Comparison of ENCODE assay signal across 11 mouse cellular contexts in the genomic region with DNA sequence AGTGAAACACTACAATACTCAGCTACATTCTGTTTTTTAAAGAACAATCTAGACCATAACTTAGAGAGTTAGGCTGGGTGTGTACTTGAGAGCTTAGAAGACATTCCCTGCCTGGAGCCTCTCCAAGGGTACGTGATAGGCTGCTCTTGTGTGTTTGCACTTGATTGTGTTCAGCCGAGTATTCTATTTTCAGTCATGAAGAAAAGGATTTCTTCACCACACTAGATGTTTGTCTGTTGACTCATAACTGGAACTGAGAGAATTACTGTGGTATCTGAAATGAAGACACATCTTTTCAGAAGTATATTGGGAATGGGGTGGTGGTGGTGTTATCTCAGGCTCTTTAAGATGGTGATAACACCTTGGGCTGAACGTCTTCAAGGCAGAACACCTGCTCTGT.
DNase-seq lines count a peak whose midpoint lies in the region; ATAC-seq and TF ChIP-seq lines count a peak whose summit lies in the region.
"Had no signal": no experiment of that assay in that cellular context is flagged by ENCODE, and none has a peak within 500 bp of the region (broad histone marks: within the 10 kb centered on the region; RNA-seq: fewer than 3 reads in every experiment).

No protein-coding gene starts in this region.

- DNase-seq in 3T3-L1 (ENCODE audit: low read depth, low spot score) (peak; percentile 93), CH12.LX (ENCODE audit: extremely low read depth) (peak; percentile 65)
- DNase-seq in heart, adult 18-20 months: peak; percentile 84 to 85
- DNase-seq in induced T-regulatory cell, adult 2 months (ENCODE audit: low read depth): peak; percentile 73
- DNase-seq in embryo, embryonic 10 days (ENCODE audit: low spot score): no peak
- no peak for DNase-seq in kidney, adult 11 months
- no peak for DNase-seq in midbrain, embryonic 11.5 days (ENCODE audit: low spot score, missing footprints)
- DNase-seq in midbrain, postnatal 0 days (ENCODE audit: low spot score): no peak
- DNase-seq: cerebellum, adult 8-10 months; thymus, postnatal 4 days had no signal

- H3K9me3 ChIP-seq in CH12.LX (replicated peaks; ENCODE audit: low read length): no peaks in the 10 kb centered on the region
- no peaks in the 10 kb centered on the region for H3K9me3 ChIP-seq in midbrain, embryonic 11.5 days (ENCODE audit: control insufficient read depth, low read length)
- no peaks in the 10 kb centered on the region for H3K9me3 ChIP-seq in midbrain, postnatal 0 days (ENCODE audit: low read length)
- H3K9me3 ChIP-seq: intestine, embryonic 15.5 days had no signal

- dilution Hi-C loops in CH12.LX (cut with MboI; ENCODE audit: extremely low pct_ligation_motif_present, extremely low pct_unique_long_range_greater_than_20kb, low sequenced_read_pairs): no loop called here

- H3K4me2 ChIP-seq in CH12.LX (ENCODE audit: insufficient read depth, low read depth, poor library complexity, severe bottlenecking): 0 out of 2 replicates have a peak overlapping the region, but pooled peaks have one; percentile 6
- no peak overlapping the region for H3K4me2 ChIP-seq in midbrain, embryonic 11.5 days
- H3K4me2 ChIP-seq in midbrain, postnatal 0 days (ENCODE audit: low read depth, low read length, poor library complexity, severe bottlenecking): no peak overlapping the region
- H3K4me2 ChIP-seq: intestine, embryonic 15.5 days had no signal

- no peak for ATAC-seq in midbrain, embryonic 11.5 days (ENCODE audit: low FRiP score)
- no peak for ATAC-seq in midbrain, postnatal 0 days (ENCODE audit: low FRiP score)
- ATAC-seq: intestine, embryonic 15.5 days had no signal

- H3K36me3 ChIP-seq in CH12.LX (replicated peaks in 1 of 2; ENCODE audit: control insufficient read depth in 1 of 2, insufficient read depth in 1 of 2, low read length in 1 of 2): peaks cover 0 to 30% of the 10 kb centered on the region in 2 experiments
- H3K36me3 ChIP-seq in midbrain, embryonic 11.5 days (ENCODE audit: control insufficient read depth, insufficient read depth, low read length): no peaks in the 10 kb centered on the region
- no peaks in the 10 kb centered on the region for H3K36me3 ChIP-seq in midbrain, postnatal 0 days (ENCODE audit: insufficient read depth, low read length)
- H3K36me3 ChIP-seq: intestine, embryonic 15.5 days had no signal

- peaks cover 11 to 56% of the 10 kb centered on the region in 2 experiments for H3K4me1 ChIP-seq in CH12.LX (ENCODE audit: control insufficient read depth in 1 of 2, insufficient read depth in 2 of 2)
- H3K4me1 ChIP-seq in midbrain, embryonic 11.5 days (ENCODE audit: control insufficient read depth, insufficient read depth, low read length): no peaks in the 10 kb centered on the region
- H3K4me1 ChIP-seq in midbrain, postnatal 0 days (ENCODE audit: insufficient read depth, low read length): no peaks in the 10 kb centered on the region; the same call in 1 of the 2 replicates

- H3K27me3 ChIP-seq in CH12.LX (replicated peaks): no peaks in the 10 kb centered on the region
- no peaks in the 10 kb centered on the region for H3K27me3 ChIP-seq in midbrain, embryonic 11.5 days (ENCODE audit: control insufficient read depth, insufficient read depth, low read length)
- H3K27me3 ChIP-seq in midbrain, postnatal 0 days (ENCODE audit: insufficient read depth, low read length): no peaks in the 10 kb centered on the region
- H3K27me3 ChIP-seq: intestine, embryonic 15.5 days had no signal

- no peak for TF ChIP-seq CTCF in CH12.LX (conservative IDR thresholded peaks at IDR 0.05 in 1 of 2, IDR thresholded peaks at IDR 0.05 in 1 of 2; ENCODE audit: low read depth in 2 of 2, low read length in 2 of 2)
- TF ChIP-seq CTCF in midbrain, postnatal 0 days (IDR thresholded peaks at IDR 0.05): no peak

- TF ChIP-seq EP300 in CH12.LX (IDR thresholded peaks at IDR 0.05; ENCODE audit: low read length): peak; percentile 84

- TF ChIP-seq RAD21 in CH12.LX (IDR thresholded peaks at IDR 0.05; ENCODE audit: low read depth, low read length): no peak

- no peak overlapping the region for H3K9ac ChIP-seq in CH12.LX (ENCODE audit: insufficient read depth, low read depth)
- no peak overlapping the region for H3K9ac ChIP-seq in midbrain, embryonic 11.5 days (ENCODE audit: low read length)
- no peak overlapping the region for H3K9ac ChIP-seq in midbrain, postnatal 0 days (replicated peaks; ENCODE audit: low read length, poor library complexity, severe bottlenecking)
- H3K9ac ChIP-seq: intestine, embryonic 15.5 days had no signal

- no peak for TF ChIP-seq POLR2A in CH12.LX (IDR thresholded peaks at IDR 0.05; ENCODE audit: low read depth, low read length)

- no peaks in the 10 kb centered on the region for H3K79me2 ChIP-seq in CH12.LX (replicated peaks; ENCODE audit: control insufficient read depth, extremely low read depth, insufficient read depth, poor library complexity, severe bottlenecking)

- H3K4me3 ChIP-seq in CH12.LX (replicated peaks in 1 of 3; ENCODE audit: low read depth in 2 of 3, low read length in 2 of 3, poor library complexity in 1 of 3): no peak overlapping the region
- H3K4me3 ChIP-seq in midbrain, embryonic 11.5 days (ENCODE audit: low read depth, low read length): no peak overlapping the region
- no peak overlapping the region for H3K4me3 ChIP-seq in midbrain, postnatal 0 days (ENCODE audit: low read depth, low read length)
- H3K4me3 ChIP-seq: intestine, embryonic 15.5 days had no signal

- in situ Hi-C loops in CH12.LX (cut with MboI; ENCODE audit: low pct_ligation_motif_present, low pct_unique_long_range_greater_than_20kb, low sequenced_read_pairs): no loop called here

- WGBS in midbrain, embryonic 11.5 days: 89% methylated on average over 3 of the region's 3 CpGs
- WGBS in midbrain, postnatal 0 days: 96% methylated on average over 3 of the region's 3 CpGs

- no peak overlapping the region for H3K27ac ChIP-seq in CH12.LX (ENCODE audit: insufficient read depth, low read depth)
- no peak overlapping the region for H3K27ac ChIP-seq in midbrain, embryonic 11.5 days (ENCODE audit: low read depth, low read length)
- H3K27ac ChIP-seq in midbrain, postnatal 0 days (ENCODE audit: low read depth, low read length): no peak overlapping the region
- H3K27ac ChIP-seq: intestine, embryonic 15.5 days had no signal

TF ChIP-seq in CH12.LX, 34 proteins besides CTCF, POLR2A, EP300 and RAD21:
- TF ChIP-seq POLR2AphosphoS2 (IDR thresholded peaks at IDR 0.05; ENCODE audit: low read depth, low read length): no peak
- TF ChIP-seq MXI1 (IDR thresholded peaks at IDR 0.05; ENCODE audit: low read depth, low read length): no peak
- TF ChIP-seq TCF12 (IDR thresholded peaks at IDR 0.05; ENCODE audit: low read depth, low read length): no peak
- no peak for TF ChIP-seq NELFE (IDR thresholded peaks at IDR 0.05; ENCODE audit: low read depth, low read length)
- TF ChIP-seq ZNF384 (IDR thresholded peaks at IDR 0.05; ENCODE audit: low read depth, low read length): no peak
- no peak for TF ChIP-seq USF2 (conservative IDR thresholded peaks at IDR 0.05; ENCODE audit: low read depth, low read length)
- no peak for TF ChIP-seq SMC3 (IDR thresholded peaks at IDR 0.05; ENCODE audit: low read depth, low read length)
- TF ChIP-seq MYC (IDR thresholded peaks at IDR 0.05; ENCODE audit: low read depth, low read length): 0 out of 2 replicates have a peak, but pooled peaks have one; percentile 0
- no peak for TF ChIP-seq ZKSCAN1 (IDR thresholded peaks at IDR 0.05; ENCODE audit: borderline replicate concordance, low read depth, low read length)
- TF ChIP-seq ZMIZ1 (IDR thresholded peaks at IDR 0.05; ENCODE audit: low read depth, low read length): no peak
- TF ChIP-seq CHD2 (IDR thresholded peaks at IDR 0.05; ENCODE audit: low read length): no peak
- TF ChIP-seq CHD1 (IDR thresholded peaks at IDR 0.05; ENCODE audit: low read depth, low read length): no peak
- TF ChIP-seq MAFK (IDR thresholded peaks at IDR 0.05; ENCODE audit: insufficient replicate concordance, low read length): 0 out of 2 replicates have a peak, but pooled peaks have one; percentile 46
- TF ChIP-seq SIN3A (IDR thresholded peaks at IDR 0.05; ENCODE audit: low read length): no peak
- no peak for TF ChIP-seq USF1 (IDR thresholded peaks at IDR 0.05; ENCODE audit: low read depth, low read length)
- TF ChIP-seq E2F4 (IDR thresholded peaks at IDR 0.05; ENCODE audit: insufficient replicate concordance, low read depth, low read length): no peak
- peak; percentile 91 for TF ChIP-seq JUND (conservative IDR thresholded peaks at IDR 0.05; ENCODE audit: low read depth, low read length)
- peak; percentile 60; the same call in 1 of the 2 replicates for TF ChIP-seq MEF2A (IDR thresholded peaks at IDR 0.05; ENCODE audit: borderline replicate concordance, low read depth, low read length)
- no peak for TF ChIP-seq PAX5 (IDR thresholded peaks at IDR 0.05; ENCODE audit: low read length)
- TF ChIP-seq NRF1 (IDR thresholded peaks at IDR 0.05; ENCODE audit: low read depth, low read length): no peak
- TF ChIP-seq MAZ (IDR thresholded peaks at IDR 0.05; ENCODE audit: low read depth, low read length): no peak
- TF ChIP-seq JUN (IDR thresholded peaks at IDR 0.05; ENCODE audit: insufficient read depth, low read depth, low read length): peak; percentile 56
- TF ChIP-seq TBP (conservative IDR thresholded peaks at IDR 0.05; ENCODE audit: low read depth, low read length): no peak
- peak; percentile 64 for TF ChIP-seq ETS1 (conservative IDR thresholded peaks at IDR 0.05; ENCODE audit: low read depth, low read length)
- TF ChIP-seq UBTF (IDR thresholded peaks at IDR 0.05; ENCODE audit: low read depth, low read length): no peak
- no peak for TF ChIP-seq MAX (IDR thresholded peaks at IDR 0.05; ENCODE audit: low read length)
- peak; percentile 48 for TF ChIP-seq BHLHE40 (IDR thresholded peaks at IDR 0.05; ENCODE audit: low read depth, low read length)
- peak; percentile 82 for TF ChIP-seq IRF4 (IDR thresholded peaks at IDR 0.05; ENCODE audit: low read depth, low read length)
- TF ChIP-seq ELF1 (IDR thresholded peaks at IDR 0.05; ENCODE audit: low read depth, low read length): no peak
- TF ChIP-seq GABPA (IDR thresholded peaks at IDR 0.05; ENCODE audit: insufficient replicate concordance, low read depth, low read length): no peak
- no peak for TF ChIP-seq RCOR1 (conservative IDR thresholded peaks at IDR 0.05; ENCODE audit: low read depth, low read length)
- no peak for TF ChIP-seq KAT2A (IDR thresholded peaks at IDR 0.05; ENCODE audit: insufficient replicate concordance, low read length)
- no peak for TF ChIP-seq HCFC1 (IDR thresholded peaks at IDR 0.05; ENCODE audit: low read depth, low read length)
- no peak for TF ChIP-seq ZC3H11A (IDR thresholded peaks at IDR 0.05; ENCODE audit: low read depth, low read length)

Comparison
In these comparisons a context has a peak if more than half of its experiments do, and no peak if none do; other contexts are left out.
1. DNase-seq: peak in 3T3-L1 (single experiment), CH12.LX (single experiment), heart, adult 18-20 months (2 of 2) and induced T-regulatory cell, adult 2 months (single experiment); none in embryo, embryonic 10 days (single experiment), kidney, adult 11 months (single experiment), midbrain, embryonic 11.5 days (single experiment) and midbrain, postnatal 0 days (single experiment).